Mouse (Mus musculus): ENCODE data around the gene Nckap5l. TPM values are rescaled to one million over a fixed set of nuclear protein-coding genes. Genes with fewer than 3 reads are reported as not detected.

Nckap5l gene
- polyA plus RNA-seq, 1 experiment from 2014 or later = 7.9 TPM

DNA sequence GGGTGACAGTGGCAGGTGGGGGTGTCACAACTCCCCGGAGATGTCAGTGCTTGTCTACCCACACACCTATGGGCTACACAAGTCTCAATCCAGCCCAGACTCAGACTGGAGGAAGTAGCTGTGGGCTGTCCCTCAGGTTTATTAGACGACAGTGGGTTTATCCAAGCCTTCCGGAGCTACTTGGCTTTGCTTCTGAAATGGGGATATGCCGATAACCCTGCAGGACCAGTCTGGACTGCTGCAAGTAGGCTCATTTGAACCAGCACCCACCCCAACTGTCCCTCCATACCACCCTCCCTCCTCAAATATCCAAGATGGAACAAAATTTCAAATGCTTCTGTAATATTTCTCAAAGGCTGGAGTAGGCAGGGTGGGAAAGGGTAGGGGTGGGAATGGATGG is 40.8 kb upstream of the Nckap5l start:
- Histone ChIP-seq H3K27me3 (ENCODE audit: control insufficient read depth, insufficient read depth, low read length) (peaks cover 11% of the 10 kb centered on the region), H3K9me3 (replicated peaks; ENCODE audit: control insufficient read depth, low read length) (no peaks in the 10 kb centered on the region), H3K36me3 (ENCODE audit: control insufficient read depth, insufficient read depth) (no peaks in the 10 kb centered on the region), H3K9ac (ENCODE audit: low read length) (no peak overlapping the region), H3K4me1 (ENCODE audit: control insufficient read depth, insufficient read depth, low read length) (peaks cover 33% of the 10 kb centered on the region), H3K4me2 (ENCODE audit: low read depth, low read length) (peak overlapping the region; percentile 18; the same call in 1 of the 2 replicates), H3K4me3 (ENCODE audit: low read length) (no peak overlapping the region), H3K27ac (ENCODE audit: low read length) (peak overlapping the region; percentile 66)
- no peak for ATAC-seq (replicated peaks; ENCODE audit: extremely low read depth, insufficient read depth, low FRiP score)
- 59% methylated on average over 4 of the region's 4 CpGs for WGBS

DNA sequence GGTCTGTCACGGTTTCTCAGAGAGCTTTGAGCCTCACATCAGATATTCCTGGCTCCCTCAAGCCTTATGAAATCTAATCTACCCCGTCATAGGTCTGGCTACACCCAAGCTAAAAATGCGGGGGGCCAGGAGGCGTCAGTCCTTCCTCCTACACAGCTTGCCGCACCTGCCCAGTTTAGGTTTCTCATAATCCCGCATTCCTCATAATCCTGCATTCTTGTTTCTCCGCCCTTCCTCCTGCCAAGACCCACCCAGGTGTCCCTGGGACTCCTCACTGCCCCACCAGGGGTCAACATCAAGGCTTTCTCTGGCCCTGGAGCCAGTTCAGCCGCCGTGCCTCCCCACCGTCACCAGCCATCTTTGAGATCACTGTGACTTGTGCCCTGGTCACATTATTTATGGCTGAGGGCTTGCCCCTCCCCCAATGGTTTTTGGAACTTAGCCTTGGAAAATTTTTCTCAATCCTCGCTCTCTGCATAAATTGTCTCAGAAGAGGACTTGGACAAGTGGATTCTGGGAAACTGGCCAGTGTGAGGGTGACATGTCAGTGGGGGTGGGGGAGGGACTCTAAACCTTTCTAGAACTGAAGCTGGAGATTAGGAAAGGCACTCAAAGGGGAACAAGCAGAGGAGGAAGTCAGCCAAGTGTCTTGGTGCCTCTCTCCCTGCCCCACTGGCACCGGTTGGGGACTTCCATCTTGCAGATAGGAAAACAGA is 40.1 kb upstream of the Nckap5l start:
- H3K27ac ChIP-seq (ENCODE audit: low read length) = peak overlapping the region; percentile 66
- peaks cover 8% of the 10 kb centered on the region for H3K27me3 ChIP-seq (ENCODE audit: control insufficient read depth, insufficient read depth, low read length)
- 38% methylated on average over 12 of the region's 12 CpGs for WGBS
- no peak overlapping the region for H3K9ac ChIP-seq (ENCODE audit: low read length)
- H3K4me1 ChIP-seq (ENCODE audit: control insufficient read depth, insufficient read depth, low read length) = peaks cover 33% of the 10 kb centered on the region
- peak; percentile 25; the same call in 1 of the 2 replicates for ATAC-seq (replicated peaks; ENCODE audit: extremely low read depth, insufficient read depth, low FRiP score)
- no peaks in the 10 kb centered on the region for H3K9me3 ChIP-seq (replicated peaks; ENCODE audit: control insufficient read depth, low read length)
- peak overlapping the region; percentile 10 for H3K4me2 ChIP-seq (ENCODE audit: low read depth, low read length)
- no peak overlapping the region for H3K4me3 ChIP-seq (ENCODE audit: low read length)
- H3K36me3 ChIP-seq (ENCODE audit: control insufficient read depth, insufficient read depth) = no peaks in the 10 kb centered on the region

DNA sequence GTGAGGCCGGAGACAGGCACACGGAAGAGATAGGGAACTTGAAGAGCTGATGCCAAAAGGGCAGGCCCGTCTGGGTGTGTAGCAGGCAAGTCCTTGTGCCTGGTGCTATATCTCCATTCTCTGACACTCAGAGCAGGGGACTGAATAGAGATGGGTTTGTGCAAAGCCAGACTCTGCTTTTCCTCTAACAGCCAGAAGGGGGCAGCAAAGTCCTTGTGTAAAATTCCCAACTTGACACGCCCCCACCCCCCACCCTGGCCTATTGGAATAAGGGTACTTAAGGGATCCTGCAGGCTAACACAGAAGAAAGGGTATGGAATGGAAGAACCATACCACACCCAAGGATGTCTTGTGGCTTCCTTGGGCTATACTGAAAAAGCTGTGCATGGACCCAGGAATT is 39.5 kb upstream of the Nckap5l start:
- no peak overlapping the region for H3K4me3 ChIP-seq (ENCODE audit: low read length)
- H3K27me3 ChIP-seq (ENCODE audit: control insufficient read depth, insufficient read depth, low read length) = peaks cover 5% of the 10 kb centered on the region
- H3K9me3 ChIP-seq (replicated peaks; ENCODE audit: control insufficient read depth, low read length) = no peaks in the 10 kb centered on the region
- no peak for ATAC-seq (replicated peaks; ENCODE audit: extremely low read depth, insufficient read depth, low FRiP score)
- H3K9ac ChIP-seq (ENCODE audit: low read length) = no peak overlapping the region
- H3K4me2 ChIP-seq (ENCODE audit: low read depth, low read length) = no peak overlapping the region
- WGBS = 4% methylated on average over 4 of the region's 4 CpGs
- H3K4me1 ChIP-seq (ENCODE audit: control insufficient read depth, insufficient read depth, low read length) = peaks cover 33% of the 10 kb centered on the region
- H3K36me3 ChIP-seq (ENCODE audit: control insufficient read depth, insufficient read depth) = no peaks in the 10 kb centered on the region
- peak overlapping the region; percentile 49 for H3K27ac ChIP-seq (ENCODE audit: low read length)

DNA sequence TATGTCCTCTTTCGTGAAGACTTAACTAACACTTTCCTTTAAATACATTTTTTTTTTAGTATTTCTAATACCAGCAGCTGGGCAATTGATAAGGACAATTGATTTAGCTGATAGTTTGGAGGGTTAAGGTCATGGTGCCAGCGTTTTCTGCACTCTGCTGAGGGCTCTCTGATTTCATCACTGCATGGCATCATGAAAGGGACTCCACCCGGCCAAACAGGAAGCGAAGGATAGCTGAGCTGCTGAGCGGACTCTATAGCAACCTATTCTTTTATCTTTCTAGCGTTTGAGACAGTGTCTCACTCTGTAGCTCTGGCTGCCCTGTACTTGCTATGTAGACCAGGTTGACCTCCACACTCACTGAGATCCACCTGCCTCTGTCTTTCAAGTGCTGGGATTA is 27.2 kb upstream of the Nckap5l start:
- no peak overlapping the region for H3K4me3 ChIP-seq (ENCODE audit: low read length)
- H3K27ac ChIP-seq (ENCODE audit: low read length) = no peak overlapping the region
- 57% methylated on average over 6 of the region's 6 CpGs for WGBS
- no peaks in the 10 kb centered on the region for H3K27me3 ChIP-seq (ENCODE audit: control insufficient read depth, insufficient read depth, low read length)
- no peaks in the 10 kb centered on the region for H3K9me3 ChIP-seq (replicated peaks; ENCODE audit: control insufficient read depth, low read length)
- no peak overlapping the region for H3K4me2 ChIP-seq (ENCODE audit: low read depth, low read length)
- no peak overlapping the region for H3K9ac ChIP-seq (ENCODE audit: low read length)
- H3K4me1 ChIP-seq (ENCODE audit: control insufficient read depth, insufficient read depth, low read length) = no peaks in the 10 kb centered on the region
- ATAC-seq (replicated peaks; ENCODE audit: extremely low read depth, insufficient read depth, low FRiP score) = no peak
- H3K36me3 ChIP-seq (ENCODE audit: control insufficient read depth, insufficient read depth) = no peaks in the 10 kb centered on the region

- Histone ChIP-seq H3K4me3 (ENCODE audit: low read length) (no peak overlapping the region), H3K9me3 (replicated peaks; ENCODE audit: control insufficient read depth, low read length) (no peaks in the 10 kb centered on the region), H3K4me2 (ENCODE audit: low read depth, low read length) (no peak overlapping the region), H3K27ac (ENCODE audit: low read length) (no peak overlapping the region), H3K9ac (ENCODE audit: low read length) (no peak overlapping the region), H3K27me3 (ENCODE audit: control insufficient read depth, insufficient read depth, low read length) (no peaks in the 10 kb centered on the region), H3K4me1 (ENCODE audit: control insufficient read depth, insufficient read depth, low read length) (peaks cover 5% of the 10 kb centered on the region), H3K36me3 (ENCODE audit: control insufficient read depth, insufficient read depth) (no peaks in the 10 kb centered on the region)
- ATAC-seq (replicated peaks; ENCODE audit: extremely low read depth, insufficient read depth, low FRiP score) = no peak
- 64% methylated on average over 1 of the region's 1 CpGs for WGBS
Observed at GRCm38 (mm10) chr15:99475814-99476213, 18.3 kb upstream of the Nckap5l start.

DNA sequence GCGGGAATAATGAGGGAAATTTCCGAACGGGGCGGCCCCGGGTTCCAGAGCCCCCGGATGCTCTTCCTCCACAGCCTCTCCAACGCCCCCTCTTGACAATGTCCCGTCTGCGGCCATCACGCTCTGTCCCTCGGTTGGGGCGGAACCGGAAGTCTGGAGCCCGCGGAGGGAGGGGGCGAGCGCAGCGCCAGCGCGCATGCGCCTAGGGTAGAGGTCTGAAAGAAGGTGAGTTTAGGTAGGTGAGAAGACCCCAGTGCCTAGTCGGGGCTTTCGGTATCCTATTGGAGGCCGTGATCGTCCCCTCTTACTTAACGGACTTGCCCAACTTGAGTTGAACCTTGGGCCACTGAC is 17.0 kb upstream of the Nckap5l start, which contains the start of gene Bcdin3d:
Gene Bcdin3d (minus strand): TSS at position 155 of the 351 bp plus-strand sequence.
- Histone ChIP-seq H3K36me3 (ENCODE audit: control insufficient read depth, insufficient read depth) (no peaks in the 10 kb centered on the region), H3K27ac (ENCODE audit: low read length) (peak within 1 kb of the TSS; percentile 89), H3K9me3 (replicated peaks; ENCODE audit: control insufficient read depth, low read length) (no peaks in the 10 kb centered on the region), H3K9ac (ENCODE audit: low read length) (peak within 1 kb of the TSS; percentile 87), H3K27me3 (ENCODE audit: control insufficient read depth, insufficient read depth, low read length) (no peaks in the 10 kb centered on the region), H3K4me3 (ENCODE audit: low read length) (peak within 1 kb of the TSS; percentile 68), H3K4me1 (ENCODE audit: control insufficient read depth, insufficient read depth, low read length) (peaks cover 8% of the 10 kb centered on the region), H3K4me2 (ENCODE audit: low read depth, low read length) (peak within 1 kb of the TSS; percentile 76)
- 1% methylated on average over 26 of the region's 26 CpGs for WGBS
- peak; percentile 83 for ATAC-seq (replicated peaks; ENCODE audit: extremely low read depth, insufficient read depth, low FRiP score)

DNA sequence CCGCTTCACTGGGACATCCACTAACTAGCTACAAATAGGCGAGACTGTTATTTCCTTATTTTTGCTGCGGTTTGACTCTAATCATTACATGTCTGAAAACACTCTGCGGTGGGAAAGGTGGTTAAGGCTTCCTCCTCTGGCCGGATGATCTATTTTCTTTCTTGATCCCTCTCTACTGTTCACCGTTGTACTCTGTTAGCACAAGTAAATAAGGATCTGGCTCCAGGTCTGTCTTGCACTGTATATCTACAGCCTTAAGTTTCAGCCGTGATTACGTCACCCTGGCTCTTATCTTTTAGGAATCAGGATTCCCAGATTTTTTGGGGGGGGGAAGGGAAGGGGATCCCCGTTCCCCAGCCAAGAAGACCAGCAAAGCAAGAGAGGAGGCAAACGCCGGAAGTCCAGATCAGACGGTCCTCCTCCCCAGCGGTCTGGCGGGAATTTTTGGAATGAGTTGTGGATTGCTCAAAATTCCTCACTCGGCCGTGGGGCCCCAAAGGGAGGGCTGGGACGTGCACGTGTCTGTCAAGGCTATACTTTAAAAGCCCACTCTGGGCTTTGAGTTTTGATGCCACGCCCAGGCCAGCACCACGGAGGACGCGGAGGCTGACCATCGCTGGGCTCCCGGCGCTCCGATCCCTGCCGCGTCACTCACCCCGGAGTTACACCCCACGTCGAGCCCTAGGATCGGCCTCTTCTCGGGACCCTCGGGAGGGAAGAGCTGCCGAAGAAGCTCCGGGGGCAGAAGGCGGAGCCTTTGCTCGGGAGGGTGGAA is 16.4 kb upstream of the Nckap5l start:
- Histone ChIP-seq H3K4me2 (ENCODE audit: low read depth, low read length) (peak overlapping the region; percentile 76), H3K9me3 (replicated peaks; ENCODE audit: control insufficient read depth, low read length) (no peaks in the 10 kb centered on the region), H3K36me3 (ENCODE audit: control insufficient read depth, insufficient read depth) (no peaks in the 10 kb centered on the region), H3K9ac (ENCODE audit: low read length) (peak overlapping the region; percentile 87), H3K4me3 (ENCODE audit: low read length) (peak overlapping the region; percentile 68), H3K4me1 (ENCODE audit: control insufficient read depth, insufficient read depth, low read length) (peaks cover 8% of the 10 kb centered on the region), H3K27me3 (ENCODE audit: control insufficient read depth, insufficient read depth, low read length) (no peaks in the 10 kb centered on the region), H3K27ac (ENCODE audit: low read length) (peak overlapping the region; percentile 89)
- 4% methylated on average over 38 of the region's 38 CpGs for WGBS
- peak; percentile 72 for ATAC-seq (replicated peaks; ENCODE audit: extremely low read depth, insufficient read depth, low FRiP score)

DNA sequence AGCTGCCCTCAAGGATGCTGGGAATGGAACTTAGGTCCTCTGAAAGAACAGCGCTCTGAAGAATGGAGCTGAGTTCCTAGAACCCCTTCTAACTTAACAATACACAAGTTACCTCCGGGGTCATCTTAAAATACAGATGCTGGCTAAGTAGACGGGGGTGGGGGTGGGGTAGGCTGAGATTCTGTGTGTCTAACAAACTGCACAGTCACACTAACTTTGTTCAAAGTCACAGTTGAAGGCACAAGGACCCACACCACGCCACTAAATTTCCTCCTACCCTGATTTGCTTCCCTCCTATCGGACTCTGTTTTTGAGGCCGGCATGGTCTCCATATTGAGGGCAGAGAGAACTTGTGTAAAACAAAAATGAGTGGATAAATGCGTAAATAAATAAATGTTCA is 15.4 kb upstream of the Nckap5l start:
- Histone ChIP-seq H3K9ac (ENCODE audit: low read length) (no peak overlapping the region), H3K27ac (ENCODE audit: low read length) (no peak overlapping the region), H3K9me3 (replicated peaks; ENCODE audit: control insufficient read depth, low read length) (no peaks in the 10 kb centered on the region), H3K36me3 (ENCODE audit: control insufficient read depth, insufficient read depth) (no peaks in the 10 kb centered on the region), H3K27me3 (ENCODE audit: control insufficient read depth, insufficient read depth, low read length) (no peaks in the 10 kb centered on the region), H3K4me1 (ENCODE audit: control insufficient read depth, insufficient read depth, low read length) (peaks cover 10% of the 10 kb centered on the region), H3K4me3 (ENCODE audit: low read length) (no peak overlapping the region), H3K4me2 (ENCODE audit: low read depth, low read length) (no peak overlapping the region)
- no peak for ATAC-seq (replicated peaks; ENCODE audit: extremely low read depth, insufficient read depth, low FRiP score)
- WGBS = 81% methylated on average over 7 of the region's 7 CpGs

GRCm38 (mm10) chr15:99471677-99472063 is 14.1 kb upstream of the Nckap5l start:
- Histone ChIP-seq H3K4me2 (ENCODE audit: low read depth, low read length) (no peak overlapping the region), H3K9ac (ENCODE audit: low read length) (no peak overlapping the region), H3K4me1 (ENCODE audit: control insufficient read depth, insufficient read depth, low read length) (peaks cover 15% of the 10 kb centered on the region), H3K4me3 (ENCODE audit: low read length) (no peak overlapping the region), H3K36me3 (ENCODE audit: control insufficient read depth, insufficient read depth) (no peaks in the 10 kb centered on the region), H3K9me3 (replicated peaks; ENCODE audit: control insufficient read depth, low read length) (no peaks in the 10 kb centered on the region), H3K27ac (ENCODE audit: low read length) (no peak overlapping the region), H3K27me3 (ENCODE audit: control insufficient read depth, insufficient read depth, low read length) (no peaks in the 10 kb centered on the region)
- WGBS = 67% methylated on average over 14 of the region's 14 CpGs
- ATAC-seq (replicated peaks; ENCODE audit: extremely low read depth, insufficient read depth, low FRiP score) = no peak

Data from heart, embryonic 16.5 days (tissue).